Mouse (Mus musculus) heart, postnatal 0 days (tissue): ENCODE data around the gene Tmprss12.
"Not testable (repeated sequence)": the region's sequence is repeated elsewhere in the genome, so short reads cannot be mapped to it uniquely, and the experiment has no call there.

ENCODE experiments used
- CTCF ChIP-seq: IDR thresholded peaks from 2 replicates; pipeline ENCODE4 v1.5.1; 2016; ENCODE audit warnings: antibody characterized with exemption, control low read depth, low read depth
- EP300 ChIP-seq: IDR thresholded peaks from 2 replicates; pipeline ENCODE4 v1.6.1; 2016; ENCODE audit warnings: antibody characterized with exemption, low read depth

DNA sequence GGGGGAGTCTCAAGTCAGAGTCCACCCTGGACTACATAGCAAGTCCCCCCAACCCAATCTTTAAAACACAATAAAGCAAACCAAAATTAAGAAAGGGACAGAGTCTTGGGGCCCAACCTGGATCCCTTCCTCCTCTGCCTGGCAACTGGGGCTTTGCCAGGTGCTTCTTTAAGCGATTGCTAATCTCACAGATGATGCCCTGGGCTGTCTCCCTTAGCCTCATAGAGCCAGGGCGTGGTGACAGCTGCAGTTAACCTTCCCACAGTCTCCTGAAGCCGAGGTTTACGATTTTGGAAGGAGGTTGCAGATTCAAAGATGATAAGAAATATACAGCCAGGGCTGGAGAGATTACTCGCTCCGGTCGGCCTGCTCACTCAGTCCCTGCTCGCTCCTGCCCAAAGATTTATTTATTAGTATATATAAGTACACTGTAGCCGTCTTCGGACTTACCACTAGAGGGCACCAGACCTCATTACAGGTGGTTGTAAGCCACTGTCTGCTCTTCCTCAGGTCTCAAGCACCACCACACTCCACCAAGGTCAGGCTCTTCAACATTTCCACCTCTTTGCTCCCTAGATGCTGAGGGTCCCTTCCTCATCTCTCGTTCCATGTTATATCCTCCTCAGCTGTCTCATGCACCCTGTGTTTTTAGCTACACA lies 26.9 kb downstream of the Tmprss12 start:
- TF ChIP-seq EP300, result not testable (repeated sequence)
- peak; percentile 53 for TF ChIP-seq CTCF
